Mouse (Mus musculus) midbrain, embryonic 15.5 days (tissue): ENCODE measurements around the gene Rassf8. TPM values are rescaled to one million over a fixed set of nuclear protein-coding genes. Genes with fewer than 3 reads are reported as not detected.
A peak's percentile ranks its signal among the peaks of the same experiment; 100 is the strongest.

Experiments
- ATAC-seq: fragments of 200-750 bp; cut with Nextera tagmentation; replicated peaks from 2 replicates; pipeline ENCODE4 v1.8.0; 2017; ENCODE audit warnings: moderate TSS enrichment
- H3K27ac ChIP-seq: fragments of 300-500 bp; sonication (generic); 2 replicates; pipeline ENCODE4 v1.5.1; 2015; ENCODE audit warnings: mild to moderate bottlenecking, inconsistent platforms
- H3K27me3 ChIP-seq: fragments of 300-500 bp; sonication (generic); replicated peaks from 2 replicates; pipeline ENCODE4 v1.6.1; 2015; ENCODE audit warnings: inconsistent platforms
- H3K36me3 ChIP-seq: fragments of 300-500 bp; sonication (generic); replicated peaks from 2 replicates; pipeline ENCODE4 v1.6.1; 2015; ENCODE audit warnings: inconsistent platforms
- H3K4me1 ChIP-seq: fragments of 300-500 bp; sonication (generic); 2 replicates; pipeline ENCODE4 v1.6.1; 2015; ENCODE audit warnings: inconsistent platforms
- H3K4me2 ChIP-seq: fragments of 300-500 bp; sonication (generic); 2 replicates; pipeline ENCODE4 v1.6.1; 2015; ENCODE audit warnings: inconsistent platforms, mild to moderate bottlenecking, moderate library complexity
- H3K4me3 ChIP-seq: fragments of 300-500 bp; sonication (generic); 2 replicates; pipeline ENCODE4 v1.5.1; 2015; ENCODE audit warnings: mild to moderate bottlenecking, inconsistent platforms
- H3K9ac ChIP-seq: fragments of 300-500 bp; sonication (generic); 2 replicates; pipeline ENCODE4 v1.6.1; 2015; ENCODE audit warnings: mild to moderate bottlenecking, inconsistent platforms
- H3K9me3 ChIP-seq: fragments of 300-500 bp; sonication (generic); 2 replicates; pipeline ENCODE4 v1.6.1; 2016; ENCODE audit warnings: inconsistent platforms
- WGBS: fragments of 180-500 bp; shearing (Covaris S2); methylation state at CpG from one replicate; pipeline ENCODE4 v1.1.7; 2015; ENCODE audit warnings: mixed read lengths; 5-methylcytosine and 5-hydroxymethylcytosine counted together
- polyA plus RNA-seq: library from polyadenylated mRNA; unstranded; fragments of >200 nt; fragmentation: Nextera tagmentation; extraction: Ambion mirVana; gene quantifications from 2 replicates; pipeline ENCODE4 v1.2.1, GENCODE M21; 2015

Rassf8 gene
- polyA plus RNA-seq, 1 experiment from 2014 or later = 4.6 TPM

DNA sequence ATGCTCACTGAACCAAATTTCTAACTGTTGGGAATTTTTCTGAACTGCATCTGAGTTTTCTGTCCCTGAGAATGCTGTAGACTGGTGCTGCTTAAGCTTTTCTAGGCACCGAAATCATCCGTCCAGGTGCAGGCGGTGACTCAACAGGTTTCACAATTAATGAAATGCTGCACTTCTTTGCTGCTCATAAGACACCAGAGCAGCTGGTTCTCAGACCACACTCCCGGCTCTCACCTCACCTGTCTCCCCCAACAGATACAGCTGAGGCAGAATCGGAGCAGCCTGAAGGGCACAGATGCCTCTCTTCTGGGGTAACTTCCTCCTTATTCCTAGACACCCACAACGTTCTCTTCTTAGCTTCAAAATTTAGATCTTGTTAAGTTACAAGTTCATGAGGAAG lies 100.4 kb downstream of the Rassf8 start:
- ATAC-seq = no peak
- no peak overlapping the region for H3K9ac ChIP-seq
- no peak overlapping the region for H3K27ac ChIP-seq
- 93% methylated on average over 6 of the region's 6 CpGs for WGBS
- H3K4me3 ChIP-seq = no peak overlapping the region
- H3K4me2 ChIP-seq = no peak overlapping the region
- H3K36me3 ChIP-seq = no peaks in the 10 kb centered on the region
- H3K4me1 ChIP-seq = no peaks in the 10 kb centered on the region
- H3K27me3 ChIP-seq = 0 out of 2 replicates have a peak, but pooled peaks cover 3% of the 10 kb centered on the region
- no peaks in the 10 kb centered on the region for H3K9me3 ChIP-seq

DNA sequence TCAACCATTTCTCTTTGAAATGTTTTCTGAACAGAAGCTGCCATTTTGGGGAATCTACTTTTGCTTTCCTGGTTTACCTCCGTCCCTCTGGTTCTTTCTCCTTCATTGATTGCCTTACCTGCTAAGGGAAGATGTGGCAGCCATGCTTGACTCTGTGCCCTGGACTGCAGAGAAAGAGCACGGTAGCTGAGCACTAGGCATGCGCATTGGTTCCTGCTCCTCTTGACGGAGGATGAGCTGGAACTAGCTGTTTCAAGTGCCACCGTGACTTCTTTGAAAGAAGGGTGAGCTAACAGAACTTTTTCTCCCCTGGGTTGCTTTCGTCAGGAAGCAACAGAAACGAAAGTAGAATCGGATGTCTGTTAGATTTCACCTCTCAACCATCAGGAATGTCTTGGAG lies 101.1 kb downstream of the Rassf8 start:
- ATAC-seq = no peak
- Histone ChIP-seq H3K4me2 (no peak overlapping the region), H3K9ac (no peak overlapping the region), H3K4me1 (no peaks in the 10 kb centered on the region), H3K27ac (no peak overlapping the region), H3K9me3 (no peaks in the 10 kb centered on the region), H3K27me3 (0 out of 2 replicates have a peak, but pooled peaks cover 3% of the 10 kb centered on the region), H3K36me3 (no peaks in the 10 kb centered on the region), H3K4me3 (no peak overlapping the region)
- WGBS = 87% methylated on average over 8 of the region's 8 CpGs

DNA sequence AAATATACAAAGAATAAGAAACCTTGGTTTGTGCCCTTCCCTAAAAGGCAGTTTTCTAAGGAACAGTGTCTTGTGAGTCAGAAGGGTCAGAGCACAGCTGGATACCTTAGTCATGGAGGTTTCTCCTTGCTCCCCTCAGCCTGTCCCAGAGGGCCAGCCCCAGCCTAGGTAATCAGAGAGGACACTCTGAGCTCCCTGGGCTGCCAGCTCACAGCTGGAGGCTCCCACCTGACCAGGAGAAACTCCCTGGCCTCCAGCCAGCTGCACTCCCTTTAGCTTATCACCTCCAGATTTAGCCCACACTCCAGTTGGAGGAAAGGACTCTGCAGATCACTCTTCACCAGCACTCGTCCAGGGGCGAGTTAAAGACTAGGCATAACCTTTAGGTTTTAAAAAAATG lies 104.2 kb downstream of the Rassf8 start:
- ATAC-seq = no peak
- WGBS = 62% methylated on average over 2 of the region's 2 CpGs
- H3K36me3 ChIP-seq = no peaks in the 10 kb centered on the region
- 0 out of 2 replicates have a peak, but pooled peaks cover 3% of the 10 kb centered on the region for H3K27me3 ChIP-seq
- no peak overlapping the region for H3K4me3 ChIP-seq
- H3K4me1 ChIP-seq = peaks cover 11% of the 10 kb centered on the region
- no peak overlapping the region for H3K4me2 ChIP-seq
- H3K27ac ChIP-seq = no peak overlapping the region
- H3K9ac ChIP-seq = no peak overlapping the region
- no peaks in the 10 kb centered on the region for H3K9me3 ChIP-seq

DNA sequence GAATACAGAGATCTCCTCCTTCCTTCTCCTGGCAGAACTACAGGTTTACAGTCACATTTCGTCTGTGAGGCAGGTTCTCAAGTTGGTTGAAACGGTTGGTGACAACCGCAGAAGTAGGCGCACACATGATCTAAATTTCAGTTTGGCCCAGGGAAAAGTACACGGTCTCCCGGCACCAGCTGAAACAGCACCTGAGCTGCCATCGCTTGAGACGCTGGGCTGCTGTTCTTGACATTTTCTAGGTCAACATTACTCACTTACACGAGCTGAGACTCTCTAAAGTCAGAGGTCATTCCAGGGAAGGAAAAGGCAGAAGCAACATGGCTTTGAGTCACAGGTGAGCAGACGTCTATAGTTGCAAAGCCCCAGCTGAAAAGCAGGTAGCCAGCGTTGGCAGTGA lies 105.4 kb downstream of the Rassf8 start:
- Histone ChIP-seq H3K27me3 (0 out of 2 replicates have a peak, but pooled peaks cover 3% of the 10 kb centered on the region), H3K9me3 (no peaks in the 10 kb centered on the region), H3K4me3 (no peak overlapping the region), H3K9ac (no peak overlapping the region), H3K4me2 (no peak overlapping the region), H3K36me3 (no peaks in the 10 kb centered on the region), H3K27ac (no peak overlapping the region), H3K4me1 (peaks cover 17% of the 10 kb centered on the region)
- ATAC-seq = no peak
- 89% methylated on average over 11 of the region's 11 CpGs for WGBS

DNA sequence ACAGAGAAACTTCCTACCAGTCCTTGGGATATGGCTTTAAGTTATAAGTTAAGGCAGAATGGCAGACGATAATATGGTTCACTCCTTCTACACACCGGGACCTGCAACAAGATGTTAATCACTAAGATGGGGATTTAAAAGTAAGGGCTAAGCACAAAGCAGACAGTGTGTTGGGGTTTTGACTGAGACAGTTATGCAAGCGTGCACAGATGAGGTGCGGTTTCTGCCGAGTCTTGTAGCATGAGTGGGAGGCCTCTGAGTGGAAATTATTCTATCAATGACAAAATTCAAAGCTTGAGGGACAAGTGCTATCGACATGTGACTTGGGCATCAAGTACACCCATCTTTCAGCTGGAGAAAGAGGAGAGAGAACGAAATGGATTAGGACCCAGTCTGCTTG lies 106.2 kb downstream of the Rassf8 start:
- Histone ChIP-seq H3K4me2 (no peak overlapping the region), H3K4me1 (peaks cover 17% of the 10 kb centered on the region), H3K9ac (no peak overlapping the region), H3K27me3 (0 out of 2 replicates have a peak, but pooled peaks cover 4% of the 10 kb centered on the region), H3K9me3 (no peaks in the 10 kb centered on the region), H3K27ac (no peak overlapping the region), H3K4me3 (no peak overlapping the region), H3K36me3 (no peaks in the 10 kb centered on the region)
- no peak for ATAC-seq
- 90% methylated on average over 7 of the region's 7 CpGs for WGBS

DNA sequence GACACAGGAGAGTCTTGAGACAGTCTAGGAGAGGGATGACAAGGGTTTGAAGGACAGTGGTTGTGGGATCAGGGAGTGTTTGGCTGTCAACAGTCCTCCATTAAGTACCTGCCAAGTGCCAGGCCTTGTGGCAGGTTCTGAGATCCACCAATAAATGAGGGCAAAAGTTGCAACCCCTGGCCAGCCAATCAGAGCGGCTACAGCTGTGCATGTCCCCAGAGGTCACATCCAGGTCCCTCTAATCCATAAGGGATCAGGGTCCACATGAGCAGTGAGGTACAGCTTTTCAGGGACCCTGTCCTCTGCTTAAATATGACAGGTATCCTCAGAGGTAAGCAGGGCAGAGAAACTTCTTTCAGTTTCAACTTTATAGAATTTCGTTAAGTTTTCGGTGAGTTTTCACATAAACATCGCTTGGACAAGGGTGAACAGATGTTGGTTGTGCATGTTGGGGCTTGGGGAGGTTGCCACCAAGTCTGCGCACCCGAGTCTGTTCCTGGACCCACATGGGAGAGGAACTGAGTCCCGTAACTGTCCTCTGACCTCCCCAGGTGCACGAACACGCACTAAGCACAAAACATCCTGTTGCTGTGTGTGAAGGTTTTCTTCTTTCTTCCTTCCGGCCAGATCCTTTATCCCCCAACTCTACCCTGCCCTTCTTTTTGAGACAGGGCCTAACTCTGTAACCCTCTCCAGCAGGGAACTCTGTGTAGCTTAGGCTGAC lies 107.0 kb downstream of the Rassf8 start:
- peaks cover 17% of the 10 kb centered on the region for H3K4me1 ChIP-seq
- 92% methylated on average over 10 of the region's 10 CpGs for WGBS
- H3K4me3 ChIP-seq = no peak overlapping the region
- no peak overlapping the region for H3K4me2 ChIP-seq
- no peaks in the 10 kb centered on the region for H3K9me3 ChIP-seq
- H3K27me3 ChIP-seq = 0 out of 2 replicates have a peak, but pooled peaks cover 9% of the 10 kb centered on the region
- ATAC-seq = no peak
- no peaks in the 10 kb centered on the region for H3K36me3 ChIP-seq
- no peak overlapping the region for H3K9ac ChIP-seq
- no peak overlapping the region for H3K27ac ChIP-seq

DNA sequence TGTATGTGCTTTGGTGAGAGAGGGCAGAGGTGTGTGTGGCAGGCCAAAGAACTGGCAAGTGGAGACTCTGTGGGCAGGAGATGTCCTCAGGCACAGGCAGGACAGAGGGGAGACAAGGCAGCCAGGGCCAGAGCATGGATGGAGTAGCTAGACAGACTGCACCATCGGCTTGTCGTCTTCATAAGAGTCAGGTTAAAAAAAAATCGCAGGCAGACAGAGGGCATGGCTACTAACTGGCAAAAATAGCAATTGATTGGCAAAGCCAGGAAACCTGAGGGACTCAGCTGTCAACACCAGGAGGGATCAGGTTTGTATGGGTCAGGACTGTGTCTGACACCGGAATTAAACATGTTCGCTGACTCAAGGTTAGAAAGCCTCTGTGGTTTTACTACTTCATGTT lies 108.2 kb downstream of the Rassf8 start:
- Histone ChIP-seq H3K9me3 (no peaks in the 10 kb centered on the region), H3K4me1 (peaks cover 17% of the 10 kb centered on the region), H3K4me3 (no peak overlapping the region), H3K36me3 (no peaks in the 10 kb centered on the region), H3K9ac (no peak overlapping the region), H3K4me2 (no peak overlapping the region), H3K27ac (no peak overlapping the region), H3K27me3 (peaks cover 15% of the 10 kb centered on the region; the same call in 1 of the 2 replicates)
- WGBS = 56% methylated on average over 5 of the region's 5 CpGs
- ATAC-seq = no peak

DNA sequence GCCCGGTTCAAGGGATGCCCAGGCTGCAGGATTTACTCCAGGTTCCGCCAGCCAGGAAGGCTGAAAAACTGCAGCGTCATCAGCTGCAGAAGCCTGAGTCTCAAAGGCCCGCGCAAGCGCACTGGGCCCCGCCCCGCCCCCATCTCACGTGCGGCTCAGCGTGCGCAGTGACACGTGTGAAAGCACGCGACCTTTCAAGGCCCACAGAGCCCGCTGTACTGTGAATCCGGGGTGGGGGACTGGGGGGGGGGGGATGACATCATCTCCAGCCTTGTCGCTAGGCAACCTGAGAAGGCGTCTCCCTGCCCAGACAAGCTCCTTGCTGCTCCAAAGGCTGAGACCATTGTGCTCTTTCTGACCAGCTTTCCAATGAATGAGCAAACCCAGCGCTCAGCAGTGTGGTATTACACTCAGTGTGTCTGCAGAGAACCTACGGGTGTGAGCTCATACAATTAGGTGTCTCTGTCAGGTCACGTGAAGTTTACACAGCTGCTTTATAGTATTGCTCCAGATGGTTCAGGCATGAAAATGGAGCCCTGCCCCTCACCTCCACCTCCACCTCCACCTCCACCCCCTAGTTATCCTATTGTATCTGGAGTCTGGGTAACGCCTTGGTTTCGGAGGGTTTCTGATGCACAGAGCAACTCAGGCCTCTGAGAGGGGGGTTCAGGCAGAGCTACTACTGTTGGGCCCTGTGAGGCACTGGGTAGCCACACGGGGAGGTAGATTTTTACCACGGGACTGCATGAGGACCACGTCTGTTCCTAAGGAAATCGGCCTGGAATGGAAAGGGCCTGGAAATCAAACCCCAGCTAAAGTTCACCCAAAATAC lies 109.4 kb downstream of the Rassf8 start:
- ATAC-seq = peak; percentile 95
- peak overlapping the region; percentile 62 for H3K27ac ChIP-seq
- no peaks in the 10 kb centered on the region for H3K36me3 ChIP-seq
- WGBS = 3% methylated on average over 28 of the region's 28 CpGs
- H3K4me2 ChIP-seq = peak overlapping the region; percentile 61
- peaks cover 15% of the 10 kb centered on the region; the same call in 1 of the 2 replicates for H3K27me3 ChIP-seq
- peak overlapping the region; percentile 37; the same call in 1 of the 2 replicates for H3K9ac ChIP-seq
- peak overlapping the region; percentile 33 for H3K4me3 ChIP-seq
- peaks cover 17% of the 10 kb centered on the region for H3K4me1 ChIP-seq
- no peaks in the 10 kb centered on the region for H3K9me3 ChIP-seq

DNA sequence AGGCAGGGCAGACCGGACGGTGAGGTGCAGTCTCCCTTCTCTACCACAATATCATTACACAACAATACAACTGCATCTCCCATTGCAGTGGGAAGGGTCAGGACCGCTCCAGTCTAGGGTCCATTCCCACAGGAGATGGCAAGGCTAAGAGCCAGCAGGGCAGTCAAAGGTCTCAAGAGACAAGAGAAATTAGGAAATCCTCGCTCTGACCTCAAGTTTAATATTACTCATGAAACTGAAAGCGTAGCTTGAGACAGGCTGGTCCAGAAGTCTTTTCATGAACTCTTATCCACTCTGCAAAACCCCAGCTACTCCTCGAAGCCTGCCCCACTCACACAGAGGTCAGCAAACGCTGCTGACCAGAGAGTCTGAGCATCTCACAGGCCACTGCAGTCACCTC lies 110.9 kb downstream of the Rassf8 start:
- H3K4me1 ChIP-seq = peaks cover 26% of the 10 kb centered on the region
- 91% methylated on average over 7 of the region's 7 CpGs for WGBS
- no peak overlapping the region for H3K4me2 ChIP-seq
- peaks cover 21% of the 10 kb centered on the region; the same call in 1 of the 2 replicates for H3K27me3 ChIP-seq
- no peak overlapping the region for H3K4me3 ChIP-seq
- H3K36me3 ChIP-seq = no peaks in the 10 kb centered on the region
- no peak overlapping the region for H3K27ac ChIP-seq
- H3K9ac ChIP-seq = no peak overlapping the region
- ATAC-seq = no peak
- no peaks in the 10 kb centered on the region for H3K9me3 ChIP-seq

DNA sequence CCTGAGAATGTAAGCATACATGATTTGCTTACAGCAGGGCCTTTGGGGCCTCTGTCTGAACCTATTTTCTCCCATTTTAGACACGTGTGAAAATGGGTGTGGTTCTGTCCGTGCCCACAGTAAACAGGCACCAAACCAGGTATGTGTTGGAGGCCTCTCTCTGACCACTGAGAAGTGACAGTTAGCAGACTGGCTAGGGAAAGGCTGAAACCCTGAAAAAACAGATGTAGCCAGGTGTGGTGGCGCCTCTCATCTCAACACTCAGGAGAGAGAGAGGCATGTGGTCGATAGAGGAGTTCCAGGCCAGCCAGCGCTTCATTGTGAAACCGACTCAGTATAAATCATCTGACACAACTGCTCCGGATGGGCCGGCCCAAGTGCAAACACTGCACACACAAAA lies 111.9 kb downstream of the Rassf8 start:
- H3K4me3 ChIP-seq = no peak overlapping the region
- no peaks in the 10 kb centered on the region for H3K9me3 ChIP-seq
- H3K27me3 ChIP-seq = peaks cover 21% of the 10 kb centered on the region; the same call in 1 of the 2 replicates
- WGBS = 82% methylated on average over 8 of the region's 8 CpGs
- peaks cover 30% of the 10 kb centered on the region for H3K4me1 ChIP-seq
- no peak overlapping the region for H3K4me2 ChIP-seq
- H3K9ac ChIP-seq = no peak overlapping the region
- no peaks in the 10 kb centered on the region for H3K36me3 ChIP-seq
- H3K27ac ChIP-seq = no peak overlapping the region
- no peak for ATAC-seq

DNA sequence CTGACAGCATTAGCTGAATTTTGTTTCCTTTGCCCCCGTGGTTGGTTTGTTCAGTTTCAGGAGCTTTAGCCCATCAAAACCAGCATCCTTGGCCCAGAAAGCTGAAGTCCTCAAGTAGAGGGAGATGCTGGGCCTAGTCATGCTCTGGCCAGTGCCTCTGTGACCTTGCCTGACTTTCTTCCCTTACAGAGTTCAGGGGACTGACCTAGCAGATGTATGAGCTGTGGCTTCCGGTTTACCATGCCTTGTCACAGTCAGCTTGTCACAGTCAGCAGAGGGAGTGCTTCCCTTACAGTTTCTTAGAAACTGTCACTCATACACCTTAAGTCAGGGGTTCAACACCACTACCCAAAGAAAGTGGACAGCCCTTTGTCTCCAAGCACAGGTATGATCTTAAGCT lies 113.8 kb downstream of the Rassf8 start:
- peaks cover 21% of the 10 kb centered on the region; the same call in 1 of the 2 replicates for H3K27me3 ChIP-seq
- H3K27ac ChIP-seq = no peak overlapping the region
- no peak overlapping the region for H3K4me2 ChIP-seq
- H3K4me3 ChIP-seq = no peak overlapping the region
- H3K9me3 ChIP-seq = no peaks in the 10 kb centered on the region
- peaks cover 40% of the 10 kb centered on the region for H3K4me1 ChIP-seq
- no peak for ATAC-seq
- H3K9ac ChIP-seq = no peak overlapping the region
- no peaks in the 10 kb centered on the region for H3K36me3 ChIP-seq
- 61% methylated on average over 2 of the region's 2 CpGs for WGBS

DNA sequence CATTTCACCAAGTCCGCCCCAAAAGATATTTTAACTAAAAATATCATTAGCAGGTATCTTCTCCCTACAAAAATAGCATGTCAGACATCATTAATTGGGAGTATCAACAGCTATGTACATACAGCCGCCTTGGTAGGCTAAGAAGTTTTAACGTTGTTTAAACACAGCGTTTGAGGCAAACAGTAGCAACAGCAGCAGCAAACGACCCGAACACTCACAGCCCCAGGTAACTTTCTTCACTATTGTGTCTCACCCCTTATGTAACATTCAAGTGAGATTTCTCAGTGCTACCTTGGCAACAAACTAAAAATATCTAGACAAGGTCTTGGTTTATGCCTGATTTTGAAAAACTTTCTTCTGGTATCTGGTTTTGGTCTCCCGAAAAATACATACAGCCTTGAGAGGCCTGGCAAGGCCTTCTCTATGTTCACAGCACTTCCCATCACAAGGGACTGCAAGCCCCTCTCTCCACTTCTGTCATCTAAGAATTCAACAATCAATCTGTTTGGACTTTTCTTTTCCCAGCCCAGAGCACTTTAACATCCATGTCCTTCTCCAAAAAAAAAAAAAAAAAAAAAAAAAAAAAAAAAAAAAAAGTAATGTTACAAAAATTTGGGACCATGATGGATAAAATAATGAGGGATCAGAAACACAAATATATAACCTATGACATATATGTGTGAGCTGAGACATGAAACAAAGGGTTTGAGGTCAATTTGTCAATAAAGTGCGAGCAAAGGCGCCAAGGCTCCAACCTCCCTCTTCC lies 115.1 kb downstream of the Rassf8 start:
- Histone ChIP-seq H3K4me1 (peaks cover 43% of the 10 kb centered on the region), H3K36me3 (no peaks in the 10 kb centered on the region), H3K27ac (no peak overlapping the region), H3K4me3 (peak overlapping the region; percentile 58), H3K27me3 (peaks cover 21% of the 10 kb centered on the region; the same call in 1 of the 2 replicates), H3K9ac (no peak overlapping the region), H3K4me2 (peak overlapping the region; percentile 99), H3K9me3 (no peaks in the 10 kb centered on the region)
- WGBS = 68% methylated on average over 9 of the region's 9 CpGs
- no peak for ATAC-seq
